Mouse (Mus musculus): ENCODE measurements at regions not wholly inside any gene's neighbourhood (a gene's known extent, or its start where the extent isn't known, plus 50 kb on each side); places are given as distances from the start of the nearest gene placed in this dataset.

DNA sequence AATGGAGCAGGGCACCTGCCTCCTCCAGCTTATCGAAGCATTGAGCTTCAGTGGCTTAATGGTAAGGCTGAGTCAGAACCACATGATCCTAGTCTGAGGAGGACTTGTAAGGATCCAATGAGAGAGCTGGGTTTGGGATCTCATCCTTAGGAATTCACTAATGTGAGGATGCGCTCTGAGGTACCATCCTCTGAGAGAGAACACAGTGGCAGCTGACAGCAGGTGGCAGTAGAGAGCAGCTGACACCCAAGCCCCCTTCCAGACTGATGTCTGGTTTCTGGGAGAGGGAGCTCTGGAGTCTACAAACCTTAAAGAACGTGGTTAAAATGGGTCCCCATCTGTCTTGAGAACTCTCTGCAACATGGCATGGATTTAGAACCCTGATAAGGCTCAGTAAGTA lies 137.8 kb downstream of the B3glct start:
- ATAC-seq (replicated peaks in 1 of 2; ENCODE audit: insufficient read depth in 1 of 2, low FRiP score in 2 of 2, low TSS enrichment in 1 of 2, low read depth in 1 of 2, poor library complexity in 2 of 2, severe bottlenecking in 2 of 2), result peak; percentile 66 to 68; a peak in 3 of 4 replicates

DNA sequence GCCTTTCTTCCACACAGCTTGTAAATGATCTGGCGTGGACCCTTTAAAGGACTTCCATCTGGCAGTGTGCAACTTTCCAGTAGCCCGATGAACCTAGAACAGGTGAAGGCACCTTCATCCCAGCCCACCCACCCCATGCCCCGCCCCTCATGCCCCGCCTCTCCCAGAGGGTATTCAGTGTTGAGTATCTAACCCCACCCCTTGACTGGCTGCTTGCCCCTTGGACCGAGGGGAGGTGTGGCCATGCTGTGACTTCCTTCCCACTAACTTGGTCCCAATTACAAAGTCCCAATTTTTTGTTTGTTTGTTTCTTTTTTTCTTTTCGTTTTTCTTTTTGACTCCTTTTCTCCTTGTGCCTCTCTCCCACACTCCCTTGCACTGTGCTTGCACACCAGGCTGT lies 140.8 kb downstream of the B3glct start:
- ATAC-seq (replicated peaks in 1 of 2; ENCODE audit: insufficient read depth in 1 of 2, low FRiP score in 2 of 2, low TSS enrichment in 1 of 2, low read depth in 1 of 2, poor library complexity in 2 of 2, severe bottlenecking in 2 of 2), result no peak

DNA sequence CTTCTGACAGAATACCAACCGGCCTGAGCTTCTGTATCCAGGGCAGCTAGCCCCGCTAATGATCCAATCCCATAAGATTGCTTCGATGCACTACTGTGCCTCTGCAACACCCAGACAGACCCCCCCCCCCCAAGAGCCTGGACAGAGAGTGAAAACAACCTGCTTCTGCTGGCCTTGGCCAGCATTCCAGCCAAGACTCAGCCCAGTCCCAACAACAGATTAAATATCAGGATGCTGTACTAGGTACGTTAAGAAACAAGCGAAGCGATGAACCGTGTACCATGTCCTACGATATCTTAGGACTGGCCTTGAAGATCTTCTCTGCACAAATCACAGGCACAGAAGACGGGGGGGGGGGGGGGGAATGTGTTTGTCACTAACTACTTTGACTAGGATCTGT lies 145.8 kb downstream of the B3glct start:
- ATAC-seq (replicated peaks in 1 of 2; ENCODE audit: insufficient read depth in 1 of 2, low FRiP score in 2 of 2, low TSS enrichment in 1 of 2, low read depth in 1 of 2, poor library complexity in 2 of 2, severe bottlenecking in 2 of 2), result no peak

DNA sequence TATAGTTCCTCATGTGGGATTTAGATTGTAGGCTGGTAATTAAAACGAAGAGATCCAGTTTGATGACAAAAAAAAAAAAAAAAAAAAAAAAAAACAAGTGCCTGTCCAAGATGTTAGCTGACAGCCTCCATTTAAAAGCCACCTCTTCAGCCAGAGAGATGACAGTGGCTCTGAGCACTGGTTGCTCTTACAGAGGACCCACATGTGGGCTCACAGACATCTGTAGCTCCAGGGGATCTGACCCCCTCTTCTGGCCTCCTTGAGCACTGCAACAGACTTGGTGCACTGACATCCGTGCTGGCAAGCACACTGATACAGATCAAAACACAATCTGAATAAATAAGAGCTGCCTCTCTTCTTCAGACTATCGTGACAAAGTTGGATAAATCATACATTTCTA lies 149.6 kb downstream of the B3glct start:
- ATAC-seq (replicated peaks in 1 of 2; ENCODE audit: insufficient read depth in 1 of 2, low FRiP score in 2 of 2, low TSS enrichment in 1 of 2, low read depth in 1 of 2, poor library complexity in 2 of 2, severe bottlenecking in 2 of 2), result no peak

DNA sequence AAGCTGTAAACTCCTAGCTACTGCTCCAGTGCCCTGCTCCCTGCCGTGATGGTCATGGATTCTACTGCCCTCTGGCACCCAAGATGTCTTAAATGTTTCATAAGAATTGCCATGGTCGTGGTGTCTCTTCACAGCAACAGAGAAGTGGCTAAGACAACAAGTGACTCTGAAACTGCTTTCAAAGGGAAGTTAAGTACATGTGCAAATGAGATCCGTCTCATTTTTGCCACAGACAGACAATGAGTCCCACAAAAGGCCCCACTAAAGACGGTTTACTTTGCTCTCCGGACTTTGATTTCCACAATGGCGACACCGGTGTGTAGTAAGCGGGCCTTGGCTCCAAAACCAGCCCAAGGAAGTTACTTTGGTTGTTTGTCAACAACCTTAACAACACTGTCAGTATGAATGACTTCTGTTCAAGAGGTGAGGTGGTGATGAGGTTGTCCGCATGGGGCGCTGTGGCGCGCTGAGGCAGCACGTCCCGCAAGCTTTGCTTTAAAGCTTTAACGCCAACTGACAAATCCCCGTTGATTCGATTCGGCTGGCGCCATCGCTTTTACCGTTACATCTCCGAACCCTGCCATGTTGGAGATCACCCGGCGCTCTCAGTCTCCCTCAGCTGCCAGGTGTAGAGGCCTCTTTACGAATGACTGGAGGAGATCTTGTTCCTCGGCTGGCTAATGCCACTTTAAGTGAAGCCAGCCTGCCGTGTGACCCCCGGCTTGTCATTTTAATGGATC lies 153.3 kb downstream of the B3glct start:
- peak; percentile 92 to 96 for ATAC-seq (replicated peaks in 1 of 2; ENCODE audit: insufficient read depth in 1 of 2, low FRiP score in 2 of 2, low TSS enrichment in 1 of 2, low read depth in 1 of 2, poor library complexity in 2 of 2, severe bottlenecking in 2 of 2)

DNA sequence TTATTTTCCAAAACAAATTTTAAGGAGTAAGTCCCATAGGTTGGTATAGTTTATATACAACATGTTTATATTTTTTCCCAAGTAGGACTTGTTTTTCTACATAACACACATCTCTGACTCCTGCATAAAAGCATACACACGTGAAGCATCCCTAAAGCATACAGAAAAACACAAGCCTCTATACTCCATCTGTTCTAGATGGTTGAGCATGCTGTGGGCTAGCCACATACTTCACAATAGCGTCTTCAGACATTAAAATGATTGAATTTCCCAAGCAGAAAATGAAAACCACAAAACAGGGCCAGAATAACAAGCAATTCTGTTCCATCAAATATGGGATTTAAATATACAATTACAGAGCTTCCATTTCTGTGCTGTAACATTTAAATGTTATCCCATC lies 159.3 kb downstream of the B3glct start:
- ATAC-seq (replicated peaks in 1 of 2; ENCODE audit: insufficient read depth in 1 of 2, low FRiP score in 2 of 2, low TSS enrichment in 1 of 2, low read depth in 1 of 2, poor library complexity in 2 of 2, severe bottlenecking in 2 of 2), result no peak

DNA sequence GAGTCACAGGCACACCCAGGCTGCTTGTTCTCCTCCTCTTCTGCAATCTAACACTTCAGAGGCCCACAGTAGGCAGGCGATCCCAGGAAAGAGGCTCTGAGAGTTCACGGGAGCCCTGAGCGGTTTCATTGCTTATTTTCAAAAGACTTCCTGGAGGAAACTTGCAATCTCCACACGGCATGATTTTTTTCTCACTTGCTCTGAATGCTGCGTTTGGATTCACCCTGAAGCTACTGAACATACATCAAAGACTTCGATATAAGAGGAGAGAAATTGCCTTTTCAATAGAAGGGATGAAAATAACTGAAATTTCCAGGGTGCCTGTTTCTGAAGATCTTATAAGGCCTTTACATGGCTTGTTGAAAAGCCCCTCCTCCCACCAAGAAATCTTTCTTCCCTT lies 164.5 kb downstream of the B3glct start:
- ATAC-seq (replicated peaks in 1 of 2; ENCODE audit: insufficient read depth in 1 of 2, low FRiP score in 2 of 2, low TSS enrichment in 1 of 2, low read depth in 1 of 2, poor library complexity in 2 of 2, severe bottlenecking in 2 of 2), result no peak

DNA sequence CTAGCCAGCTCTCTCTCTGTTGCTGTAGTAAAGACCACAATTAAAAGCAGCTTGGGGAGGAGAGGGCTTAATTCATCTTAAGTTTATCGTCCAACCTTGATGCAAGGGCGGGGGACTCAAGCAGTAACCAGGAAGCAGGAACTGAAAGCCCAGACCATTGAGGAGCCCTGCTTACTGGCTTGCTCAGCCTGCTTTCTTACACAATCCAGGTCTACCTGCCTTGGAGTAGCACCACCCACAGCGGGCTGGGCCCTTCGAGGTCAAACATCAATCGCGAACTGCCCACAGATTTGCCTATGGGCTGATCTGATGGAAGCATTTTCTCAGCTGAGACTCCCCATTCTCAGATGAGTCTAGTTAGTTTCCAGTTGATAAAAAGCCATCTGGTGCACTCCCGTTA lies 165.3 kb downstream of the B3glct start:
- ATAC-seq (replicated peaks in 1 of 2; ENCODE audit: insufficient read depth in 1 of 2, low FRiP score in 2 of 2, low TSS enrichment in 1 of 2, low read depth in 1 of 2, poor library complexity in 2 of 2, severe bottlenecking in 2 of 2), result no peak

DNA sequence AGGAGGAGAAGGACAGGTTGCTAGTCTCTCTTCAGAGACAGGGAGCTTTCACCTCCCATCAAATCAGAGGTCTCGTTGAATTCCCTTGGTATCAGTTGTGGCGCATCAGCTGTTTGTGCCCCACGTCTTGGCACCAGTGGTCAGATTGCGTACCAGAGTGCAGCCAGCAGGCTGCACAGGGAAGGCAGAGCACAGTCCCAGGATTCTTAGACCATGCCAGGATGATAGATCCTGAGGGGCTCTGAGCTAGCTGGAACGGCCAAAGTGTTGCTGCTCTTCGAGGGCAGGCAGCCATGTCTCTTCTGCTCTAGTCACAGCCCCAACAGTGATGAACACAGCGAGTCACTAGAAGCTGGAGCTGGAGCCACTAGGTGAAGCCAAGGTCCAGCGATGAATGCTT lies 167.2 kb downstream of the B3glct start:
- no peak for ATAC-seq (replicated peaks in 1 of 2; ENCODE audit: insufficient read depth in 1 of 2, low FRiP score in 2 of 2, low TSS enrichment in 1 of 2, low read depth in 1 of 2, poor library complexity in 2 of 2, severe bottlenecking in 2 of 2)

DNA sequence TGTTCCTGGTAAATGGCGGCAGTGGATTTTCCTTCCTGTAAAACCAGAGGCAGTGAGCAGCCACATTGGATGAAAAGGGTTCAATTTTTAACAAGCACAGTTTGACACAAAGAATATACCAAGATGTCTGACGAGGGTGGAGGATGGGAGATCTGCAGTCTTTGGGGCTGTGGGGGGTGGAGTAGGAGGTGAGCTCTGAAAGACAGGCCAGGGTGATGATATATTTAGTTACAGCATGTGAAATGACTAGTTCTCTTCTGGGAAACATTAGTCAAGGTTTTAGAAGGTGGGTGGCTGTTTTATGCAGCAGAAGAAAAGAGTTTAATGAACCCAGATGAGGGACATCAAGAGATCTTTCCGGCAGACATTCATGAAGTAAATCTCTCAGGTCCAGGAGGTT lies 170.0 kb upstream of the Rxfp2 start:
- no peak for ATAC-seq (replicated peaks in 1 of 2; ENCODE audit: insufficient read depth in 1 of 2, low FRiP score in 2 of 2, low TSS enrichment in 1 of 2, low read depth in 1 of 2, poor library complexity in 2 of 2, severe bottlenecking in 2 of 2)

DNA sequence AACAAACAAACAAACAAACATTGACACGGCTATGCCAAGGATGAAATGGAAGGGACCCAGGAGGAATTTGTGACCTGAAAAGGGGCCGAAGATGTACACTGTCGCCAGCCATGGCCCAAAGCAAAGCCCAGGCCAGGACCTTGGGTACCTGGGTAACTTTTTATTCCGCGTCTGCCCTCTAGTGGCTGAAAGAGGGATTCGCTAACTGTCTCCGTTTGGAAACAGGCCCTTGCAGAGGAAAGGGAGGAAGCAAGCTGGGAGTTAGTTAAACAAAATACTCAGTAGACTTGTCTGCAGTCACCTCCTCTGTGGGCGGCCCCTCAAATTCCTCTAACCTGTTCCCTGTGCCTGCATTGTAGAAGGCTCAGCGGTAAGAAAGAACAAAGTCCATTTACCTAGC lies 167.5 kb upstream of the Rxfp2 start:
- ATAC-seq (replicated peaks in 1 of 2; ENCODE audit: insufficient read depth in 1 of 2, low FRiP score in 2 of 2, low TSS enrichment in 1 of 2, low read depth in 1 of 2, poor library complexity in 2 of 2, severe bottlenecking in 2 of 2), result peak; percentile 56 to 57; a peak in 2 of 4 replicates

DNA sequence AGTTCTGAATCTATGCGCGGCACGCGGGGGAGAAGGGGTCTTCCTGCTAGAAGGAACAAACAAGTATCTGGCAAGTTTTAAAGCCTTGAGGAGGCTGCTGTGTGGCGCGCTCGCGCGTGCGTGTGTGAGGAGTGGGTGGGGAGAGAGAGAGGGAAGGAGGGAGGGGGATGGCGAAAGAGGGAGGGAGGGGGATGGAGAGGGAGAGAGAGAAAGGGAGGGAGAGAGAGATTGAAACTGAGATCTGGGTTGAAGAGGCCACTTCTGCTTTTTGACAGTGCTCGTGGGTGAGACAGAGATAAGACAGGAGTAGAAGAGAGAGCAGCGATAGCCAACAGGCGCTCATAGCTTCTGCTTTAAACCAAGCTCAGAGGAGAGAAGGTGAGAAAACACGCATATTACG lies 166.0 kb upstream of the Rxfp2 start:
- ATAC-seq (replicated peaks in 1 of 2; ENCODE audit: insufficient read depth in 1 of 2, low FRiP score in 2 of 2, low TSS enrichment in 1 of 2, low read depth in 1 of 2, poor library complexity in 2 of 2, severe bottlenecking in 2 of 2), result peak; percentile 67 to 73

DNA sequence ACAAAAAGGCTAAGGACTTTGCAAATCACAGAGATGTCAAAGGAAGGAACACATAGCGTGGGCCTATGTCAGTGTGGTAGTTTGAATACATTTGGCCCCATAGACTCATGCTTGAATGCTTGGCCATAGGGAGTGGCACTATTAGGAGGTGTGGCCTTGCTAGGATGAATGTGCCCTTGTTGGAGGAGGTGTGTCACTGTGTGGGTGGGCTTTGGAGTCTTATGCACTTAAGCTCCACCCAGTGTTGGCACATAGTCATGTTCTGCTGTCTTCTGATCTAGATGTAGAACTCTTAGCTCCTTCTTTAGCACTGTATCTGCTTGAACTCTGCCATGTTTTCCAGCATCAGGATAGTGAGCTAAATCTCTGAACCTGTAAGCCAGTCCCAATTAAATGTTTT lies 162.4 kb upstream of the Rxfp2 start:
- ATAC-seq (replicated peaks in 1 of 2; ENCODE audit: insufficient read depth in 1 of 2, low FRiP score in 2 of 2, low TSS enrichment in 1 of 2, low read depth in 1 of 2, poor library complexity in 2 of 2, severe bottlenecking in 2 of 2), result no peak

DNA sequence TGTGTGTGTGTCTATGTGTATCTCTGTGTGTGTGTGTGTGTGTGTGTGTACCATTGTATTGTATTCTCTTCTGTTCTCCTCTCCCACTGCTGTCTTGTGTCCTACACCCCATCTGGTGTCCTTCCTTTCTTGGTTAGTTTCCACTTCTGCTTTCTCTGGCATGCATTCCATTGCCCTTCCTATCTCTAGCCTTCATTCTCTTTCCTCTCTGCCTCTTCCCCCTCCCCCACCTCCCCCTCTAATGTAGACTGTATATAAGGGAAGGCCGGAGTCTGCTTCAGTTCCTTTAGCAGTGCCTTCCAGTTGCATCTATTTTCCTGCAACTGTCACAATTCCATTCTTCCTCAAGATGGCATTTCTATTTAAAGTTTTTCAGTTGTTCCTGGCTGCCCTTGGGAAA lies 161.5 kb upstream of the Rxfp2 start:
- 0 out of 4 replicates have a peak, but pooled peaks of 1 of the 2 experiments have one; percentile 6 for ATAC-seq (replicated peaks in 1 of 2; ENCODE audit: insufficient read depth in 1 of 2, low FRiP score in 2 of 2, low TSS enrichment in 1 of 2, low read depth in 1 of 2, poor library complexity in 2 of 2, severe bottlenecking in 2 of 2)

DNA sequence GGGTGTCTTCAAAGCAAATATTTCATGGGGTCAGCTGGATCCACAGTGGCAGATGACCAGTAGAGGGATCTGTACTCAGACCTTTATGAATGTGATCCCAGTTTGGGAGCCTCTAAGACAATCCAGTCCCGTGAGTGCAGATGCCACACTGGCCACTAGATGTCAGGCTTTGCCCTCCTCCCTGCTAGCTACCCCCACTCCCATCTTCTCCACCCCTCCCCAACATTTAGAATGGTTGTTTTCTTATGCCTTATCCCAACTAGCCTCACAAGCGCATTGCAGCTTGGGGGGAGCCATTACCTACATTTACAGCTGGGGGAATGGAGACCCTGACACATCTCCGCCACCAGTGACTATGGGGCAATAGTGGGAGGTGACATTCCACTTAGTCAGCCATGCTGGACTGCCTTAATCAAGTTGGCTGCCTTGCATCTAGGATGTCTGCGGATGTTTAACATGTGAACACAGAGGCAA lies 156.9 kb upstream of the Rxfp2 start:
- peak; percentile 54 to 64; a peak in 3 of 4 replicates for ATAC-seq (replicated peaks in 1 of 2; ENCODE audit: insufficient read depth in 1 of 2, low FRiP score in 2 of 2, low TSS enrichment in 1 of 2, low read depth in 1 of 2, poor library complexity in 2 of 2, severe bottlenecking in 2 of 2)

DNA sequence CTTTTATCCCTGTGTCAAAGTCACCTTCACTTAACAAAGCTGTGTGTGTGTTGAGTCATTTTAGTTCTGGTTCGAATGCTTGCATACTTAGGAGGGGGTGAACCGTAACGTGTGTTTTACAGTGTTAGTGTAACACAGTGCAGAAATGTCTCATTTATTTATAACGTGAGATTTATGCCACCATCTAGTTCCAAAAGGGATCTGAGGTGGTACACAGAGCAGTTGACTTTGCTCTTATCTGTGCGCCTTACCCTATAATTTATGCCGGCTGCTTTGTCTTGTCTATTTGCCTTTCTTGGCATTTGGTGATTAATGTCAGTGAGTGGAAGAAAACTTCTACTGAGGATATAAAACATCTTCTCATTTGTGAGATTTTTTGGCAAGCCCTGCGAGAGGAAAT lies 150.5 kb upstream of the Rxfp2 start:
- ATAC-seq (replicated peaks in 1 of 2; ENCODE audit: insufficient read depth in 1 of 2, low FRiP score in 2 of 2, low TSS enrichment in 1 of 2, low read depth in 1 of 2, poor library complexity in 2 of 2, severe bottlenecking in 2 of 2), result no peak

DNA sequence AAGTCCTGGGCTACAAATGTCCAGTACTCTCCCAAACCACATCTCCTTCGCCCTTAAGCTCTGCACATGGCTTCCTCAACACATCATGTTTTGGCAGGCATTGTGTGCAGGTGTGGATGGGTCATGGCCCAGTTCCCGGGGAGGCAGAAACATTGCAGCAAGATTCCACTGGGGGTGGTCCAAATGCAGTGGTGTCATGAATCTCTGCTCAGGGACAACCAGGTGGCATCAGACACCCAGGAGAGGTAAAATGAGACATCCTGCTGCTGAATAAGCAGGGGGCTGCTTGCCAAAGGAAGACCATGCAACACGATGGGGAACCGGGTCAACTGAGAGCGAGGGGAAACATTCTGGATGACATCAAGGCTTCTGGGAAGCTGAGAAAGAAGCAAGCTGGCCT lies 149.0 kb upstream of the Rxfp2 start:
- ATAC-seq (replicated peaks in 1 of 2; ENCODE audit: insufficient read depth in 1 of 2, low FRiP score in 2 of 2, low TSS enrichment in 1 of 2, low read depth in 1 of 2, poor library complexity in 2 of 2, severe bottlenecking in 2 of 2), result no peak

DNA sequence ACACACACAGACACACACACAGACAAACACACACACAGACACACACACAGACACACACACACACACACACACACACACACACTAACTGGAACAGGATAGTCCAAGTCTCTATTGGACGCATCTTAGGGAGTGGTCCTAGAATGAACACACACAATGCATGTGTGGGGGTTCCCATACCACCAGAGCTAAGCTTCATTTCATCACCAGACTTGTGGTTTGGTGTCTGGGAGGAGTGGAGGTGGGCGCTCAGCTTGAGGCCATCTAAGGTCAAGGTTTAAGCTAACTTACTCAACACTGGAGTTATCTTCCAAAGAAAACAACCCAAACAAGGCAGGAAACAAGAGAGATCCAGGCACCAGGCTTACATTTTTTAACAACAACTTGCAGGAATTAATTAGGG lies 147.9 kb upstream of the Rxfp2 start:
- no peak for ATAC-seq (replicated peaks in 1 of 2; ENCODE audit: insufficient read depth in 1 of 2, low FRiP score in 2 of 2, low TSS enrichment in 1 of 2, low read depth in 1 of 2, poor library complexity in 2 of 2, severe bottlenecking in 2 of 2)

DNA sequence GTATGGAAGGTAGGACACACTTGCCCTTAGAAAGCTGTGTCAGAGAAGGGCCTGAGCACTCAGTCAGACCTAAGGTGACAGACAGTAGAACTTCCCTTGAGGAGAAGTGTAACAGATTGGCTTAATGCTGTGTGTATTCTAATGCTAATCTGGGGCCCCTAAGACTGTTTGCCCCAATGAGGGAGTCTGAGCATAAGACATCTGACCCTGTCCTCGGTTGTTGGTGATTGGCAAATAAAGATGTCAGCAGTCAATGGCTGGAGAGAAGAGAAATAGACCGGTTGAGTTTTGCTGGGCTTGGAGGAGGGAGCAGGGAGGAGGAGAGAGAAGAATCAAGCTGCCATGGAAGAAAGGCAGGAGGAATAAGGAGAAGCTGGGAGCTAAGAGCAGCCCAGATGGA lies 147.0 kb upstream of the Rxfp2 start:
- ATAC-seq (replicated peaks in 1 of 2; ENCODE audit: insufficient read depth in 1 of 2, low FRiP score in 2 of 2, low TSS enrichment in 1 of 2, low read depth in 1 of 2, poor library complexity in 2 of 2, severe bottlenecking in 2 of 2), result no peak
